Mouse (Mus musculus): ENCODE data around the gene D1Pas1. TPM values are rescaled to one million over a fixed set of nuclear protein-coding genes. Genes with fewer than 3 reads are reported as not detected.

D1Pas1 gene
- polyA plus RNA-seq, 1 experiment, result not detected

DNA sequence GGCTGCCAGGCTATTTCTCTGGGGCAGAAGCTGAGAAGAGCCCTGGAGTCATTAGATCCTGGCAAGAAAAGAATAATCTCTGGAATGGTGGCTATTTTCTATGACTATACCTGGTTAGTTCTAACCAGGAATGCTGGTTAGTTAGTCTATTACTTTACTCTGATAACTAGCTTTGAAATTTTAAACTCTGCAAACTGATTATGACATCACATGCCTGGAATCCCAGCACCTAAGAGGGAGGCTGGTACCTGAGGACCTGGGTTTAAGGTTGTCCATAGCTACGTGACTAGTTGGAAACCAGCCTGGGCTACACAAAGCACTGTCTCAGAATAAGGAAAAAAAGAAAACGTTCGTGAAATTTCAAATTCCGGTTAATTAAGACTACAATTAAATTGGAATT lies 39.7 kb upstream of the D1Pas1 start:
- no peaks in the 10 kb centered on the region for H3K4me1 ChIP-seq (ENCODE audit: control insufficient read depth, insufficient read depth, insufficient read length)
- 80% methylated on average over 4 of the region's 4 CpGs for WGBS
- H3K4me3 ChIP-seq (ENCODE audit: extremely low read depth, insufficient read depth, insufficient read length), result no peak overlapping the region
- H3K36me3 ChIP-seq (ENCODE audit: control insufficient read depth, insufficient read depth, low read length), result no peaks in the 10 kb centered on the region
- TF ChIP-seq CTCF (IDR thresholded peaks at IDR 0.05; ENCODE audit: extremely low read depth, insufficient read depth, insufficient read length, insufficient replicate concordance) (no peak), POLR2A (IDR thresholded peaks at IDR 0.05; ENCODE audit: low read depth, low read length) (no peak)
- no peak overlapping the region for H3K27ac ChIP-seq (ENCODE audit: insufficient read depth, low read length)
- DNase-seq (ENCODE audit: low read depth in 1 of 2, low spot score in 2 of 2), result no peak
- no peaks in the 10 kb centered on the region for H3K27me3 ChIP-seq (ENCODE audit: control insufficient read depth, insufficient read depth, low read length)

DNA sequence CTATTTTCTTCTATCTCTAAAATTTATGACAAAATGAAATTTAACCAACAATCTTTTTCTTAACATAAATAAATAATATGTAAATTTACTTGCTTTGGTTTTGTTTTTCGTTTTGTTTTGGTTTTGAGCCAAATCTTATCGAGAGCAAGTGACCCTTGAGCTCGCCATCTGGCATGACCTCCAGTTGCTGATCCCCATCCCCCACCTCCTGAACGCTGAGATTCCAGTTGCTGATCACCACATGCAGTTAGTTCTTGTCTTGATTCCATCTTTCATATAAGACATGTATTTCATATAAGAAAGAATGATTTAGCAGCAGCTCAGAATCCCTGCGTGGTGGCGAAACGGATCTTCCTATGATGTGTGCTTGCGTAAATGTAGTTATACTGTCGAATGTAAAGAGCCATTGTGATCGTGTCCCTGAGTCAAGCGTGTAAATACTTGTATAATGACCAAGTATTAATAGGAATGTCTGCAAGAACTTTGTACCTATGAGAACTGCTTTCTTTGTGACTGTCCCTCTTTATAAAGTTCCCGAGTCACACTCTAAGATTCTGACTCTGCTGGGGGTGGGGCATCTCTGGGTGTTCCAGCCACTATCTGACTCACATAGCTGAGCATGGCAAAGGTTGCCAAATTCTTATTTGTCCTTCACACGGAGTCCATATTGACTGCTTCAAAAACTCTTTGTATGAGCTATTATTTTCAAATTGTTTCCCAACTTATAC lies 36.9 kb upstream of the D1Pas1 start:
- Histone ChIP-seq H3K4me1 (ENCODE audit: control insufficient read depth, insufficient read depth, insufficient read length) (no peaks in the 10 kb centered on the region), H3K36me3 (ENCODE audit: control insufficient read depth, insufficient read depth, low read length) (no peaks in the 10 kb centered on the region), H3K27ac (ENCODE audit: insufficient read depth, low read length) (no peak overlapping the region), H3K4me3 (ENCODE audit: extremely low read depth, insufficient read depth, insufficient read length) (no peak overlapping the region), H3K27me3 (ENCODE audit: control insufficient read depth, insufficient read depth, low read length) (no peaks in the 10 kb centered on the region)
- DNase-seq (ENCODE audit: low read depth in 1 of 2, low spot score in 2 of 2), result no peak
- TF ChIP-seq CTCF (IDR thresholded peaks at IDR 0.05; ENCODE audit: extremely low read depth, insufficient read depth, insufficient read length, insufficient replicate concordance) (no peak), POLR2A (IDR thresholded peaks at IDR 0.05; ENCODE audit: low read depth, low read length) (no peak)
- WGBS, result 85% methylated on average over 13 of the region's 13 CpGs

DNA sequence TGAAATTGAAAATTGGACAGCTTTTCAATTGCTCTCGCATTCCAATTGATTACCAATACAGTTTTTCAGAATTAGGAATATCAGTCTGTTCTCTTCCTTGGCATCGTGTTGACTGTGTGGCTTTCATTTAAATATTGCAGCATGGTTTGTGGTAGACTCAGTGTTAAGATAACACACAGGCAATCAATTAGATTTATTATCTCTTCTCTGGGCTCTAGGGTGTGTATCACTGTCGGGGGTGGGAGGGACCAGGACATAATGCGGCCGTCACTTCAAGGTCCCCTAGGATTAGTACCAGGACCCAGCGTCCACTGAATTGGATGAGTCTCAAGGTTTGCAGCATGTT lies 36.4 kb upstream of the D1Pas1 start:
- Histone ChIP-seq H3K27me3 (ENCODE audit: control insufficient read depth, insufficient read depth, low read length) (no peaks in the 10 kb centered on the region), H3K4me1 (ENCODE audit: control insufficient read depth, insufficient read depth, insufficient read length) (no peaks in the 10 kb centered on the region), H3K36me3 (ENCODE audit: control insufficient read depth, insufficient read depth, low read length) (no peaks in the 10 kb centered on the region), H3K27ac (ENCODE audit: insufficient read depth, low read length) (no peak overlapping the region), H3K4me3 (ENCODE audit: extremely low read depth, insufficient read depth, insufficient read length) (no peak overlapping the region)
- WGBS, result 93% methylated on average over 6 of the region's 6 CpGs
- no peak for DNase-seq (ENCODE audit: low read depth in 1 of 2, low spot score in 2 of 2)
- TF ChIP-seq POLR2A (IDR thresholded peaks at IDR 0.05; ENCODE audit: low read depth, low read length) (no peak), CTCF (IDR thresholded peaks at IDR 0.05; ENCODE audit: extremely low read depth, insufficient read depth, insufficient read length, insufficient replicate concordance) (no peak)

GRCm38 (mm10) chr1:186934205-186934604 lies 33.0 kb upstream of the D1Pas1 start:
- no peaks in the 10 kb centered on the region for H3K36me3 ChIP-seq (ENCODE audit: control insufficient read depth, insufficient read depth, low read length)
- no peaks in the 10 kb centered on the region for H3K27me3 ChIP-seq (ENCODE audit: control insufficient read depth, insufficient read depth, low read length)
- no peak overlapping the region for H3K27ac ChIP-seq (ENCODE audit: insufficient read depth, low read length)
- no peaks in the 10 kb centered on the region for H3K4me1 ChIP-seq (ENCODE audit: control insufficient read depth, insufficient read depth, insufficient read length)
- no peak for DNase-seq (ENCODE audit: low read depth in 1 of 2, low spot score in 2 of 2)
- 88% methylated on average over 1 of the region's 1 CpGs for WGBS
- TF ChIP-seq POLR2A (IDR thresholded peaks at IDR 0.05; ENCODE audit: low read depth, low read length), result no peak
- TF ChIP-seq CTCF (IDR thresholded peaks at IDR 0.05; ENCODE audit: extremely low read depth, insufficient read depth, insufficient read length, insufficient replicate concordance), result no peak
- H3K4me3 ChIP-seq (ENCODE audit: extremely low read depth, insufficient read depth, insufficient read length), result no peak overlapping the region

- Histone ChIP-seq H3K36me3 (ENCODE audit: control insufficient read depth, insufficient read depth, low read length) (no peaks in the 10 kb centered on the region), H3K27ac (ENCODE audit: insufficient read depth, low read length) (no peak overlapping the region), H3K4me1 (ENCODE audit: control insufficient read depth, insufficient read depth, insufficient read length) (no peaks in the 10 kb centered on the region), H3K4me3 (ENCODE audit: extremely low read depth, insufficient read depth, insufficient read length) (no peak overlapping the region), H3K27me3 (ENCODE audit: control insufficient read depth, insufficient read depth, low read length) (no peaks in the 10 kb centered on the region)
- WGBS, result 84% methylated on average over 4 of the region's 4 CpGs
- no peak for DNase-seq (ENCODE audit: low read depth in 1 of 2, low spot score in 2 of 2)
- TF ChIP-seq CTCF (IDR thresholded peaks at IDR 0.05; ENCODE audit: extremely low read depth, insufficient read depth, insufficient read length, insufficient replicate concordance) (no peak), POLR2A (IDR thresholded peaks at IDR 0.05; ENCODE audit: low read depth, low read length) (no peak)
Observed at GRCm38 (mm10) chr1:186952381-186952780, 14.8 kb upstream of the D1Pas1 start.

DNA sequence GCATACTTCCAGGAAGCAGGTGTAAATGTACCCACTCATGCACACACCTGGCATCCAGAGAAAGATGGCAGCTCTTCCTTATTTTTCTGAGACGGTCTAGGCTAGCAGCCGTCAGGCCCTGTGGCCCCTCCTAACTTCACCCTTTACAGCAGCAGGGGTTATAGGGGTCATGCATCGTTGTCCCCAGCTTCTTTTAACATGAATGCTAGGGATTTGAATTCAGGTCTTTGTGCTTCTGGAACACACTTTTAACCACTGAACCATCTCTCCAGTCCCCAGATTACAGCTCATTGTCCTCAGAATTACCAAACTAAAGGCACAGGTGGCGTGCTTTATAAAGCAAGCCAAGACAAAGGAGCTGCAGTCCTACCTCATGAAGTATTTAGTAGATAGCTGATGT lies 12.6 kb upstream of the D1Pas1 start:
- WGBS, result 90% methylated on average over 4 of the region's 4 CpGs

GRCm38 (mm10) chr1:186959380-186959779 lies 7.8 kb upstream of the D1Pas1 start:
- Histone ChIP-seq H3K4me1 (ENCODE audit: control insufficient read depth, insufficient read depth, insufficient read length) (no peaks in the 10 kb centered on the region), H3K27me3 (ENCODE audit: control insufficient read depth, insufficient read depth, low read length) (no peaks in the 10 kb centered on the region), H3K36me3 (ENCODE audit: control insufficient read depth, insufficient read depth, low read length) (no peaks in the 10 kb centered on the region), H3K4me3 (ENCODE audit: extremely low read depth, insufficient read depth, insufficient read length) (no peak overlapping the region), H3K27ac (ENCODE audit: insufficient read depth, low read length) (no peak overlapping the region)
- no peak for DNase-seq (ENCODE audit: low read depth in 1 of 2, low spot score in 2 of 2)
- no peak for TF ChIP-seq CTCF (IDR thresholded peaks at IDR 0.05; ENCODE audit: extremely low read depth, insufficient read depth, insufficient read length, insufficient replicate concordance)
- TF ChIP-seq POLR2A (IDR thresholded peaks at IDR 0.05; ENCODE audit: low read depth, low read length), result no peak
- WGBS, result 61% methylated on average over 4 of the region's 4 CpGs

More for the DNA sequence above, 12.6 kb upstream of the D1Pas1 start:
- Histone ChIP-seq H3K27ac (ENCODE audit: insufficient read depth, low read length) (no peak overlapping the region), H3K27me3 (ENCODE audit: control insufficient read depth, insufficient read depth, low read length) (no peaks in the 10 kb centered on the region), H3K4me3 (ENCODE audit: extremely low read depth, insufficient read depth, insufficient read length) (no peak overlapping the region), H3K4me1 (ENCODE audit: control insufficient read depth, insufficient read depth, insufficient read length) (no peaks in the 10 kb centered on the region), H3K36me3 (ENCODE audit: control insufficient read depth, insufficient read depth, low read length) (no peaks in the 10 kb centered on the region)
- DNase-seq (ENCODE audit: low read depth in 1 of 2, low spot score in 2 of 2), result no peak
- TF ChIP-seq POLR2A (IDR thresholded peaks at IDR 0.05; ENCODE audit: low read depth, low read length) (no peak), CTCF (IDR thresholded peaks at IDR 0.05; ENCODE audit: extremely low read depth, insufficient read depth, insufficient read length, insufficient replicate concordance) (no peak)

All from spleen, adult 2 months (tissue).